Mouse (Mus musculus) brown adipose tissue, adult 24 weeks (tissue): ENCODE results near the gene Tcf15. TPM values are rescaled to one million over a fixed set of nuclear protein-coding genes. Genes with fewer than 3 reads are reported as not detected.

Experiments
- H3K27ac ChIP-seq: fragments of 200-500 bp; replicated peaks from 2 replicates; pipeline ENCODE4 v1.5.1; 2012; ENCODE audit warnings: low read depth, mild to moderate bottlenecking, low read length
- H3K4me1 ChIP-seq: fragments of 200-500 bp; 2 replicates; pipeline ENCODE4 v1.6.1; 2012; ENCODE audit warnings: low read length, mixed read lengths; ENCODE audit not compliant: control insufficient read depth, insufficient read depth, insufficient read length
- H3K4me3 ChIP-seq: fragments of 200-500 bp; 2 replicates; pipeline ENCODE4 v1.5.1; 2012; ENCODE audit warnings: low read depth, mild to moderate bottlenecking, low read length, moderate library complexity; ENCODE audit not compliant: insufficient read depth
- polyA plus RNA-seq: library from polyadenylated mRNA; stranded (reverse); fragments of >200 nt; gene quantifications from 2 replicates; pipeline ENCODE4 v1.2.4, GENCODE M21; 2012; ENCODE audit not compliant: missing spikeins, insufficient read depth, insufficient read length

The Tcf15 gene
- polyA plus RNA-seq, 1 experiment = 12.1 TPM

- Histone ChIP-seq H3K4me3 (peak overlapping the region; percentile 71), H3K4me1 (no peaks in the 10 kb centered on the region; the same call in 1 of the 2 replicates), H3K27ac (peak overlapping the region; percentile 89)
Measured at GRCm38 (mm10) chr2:152142571-152142970, 790 bp upstream of the Tcf15 start.

- peak overlapping the region; percentile 74 for H3K4me3 ChIP-seq
- H3K27ac ChIP-seq = peak overlapping the region; percentile 87
- no peaks in the 10 kb centered on the region; the same call in 1 of the 2 replicates for H3K4me1 ChIP-seq
Measured at GRCm38 (mm10) chr2:152144158-152144450, 743 bp downstream of the Tcf15 start.

- Histone ChIP-seq H3K27ac (peak overlapping the region; percentile 87), H3K4me1 (peaks cover 2% of the 10 kb centered on the region), H3K4me3 (peak overlapping the region; percentile 74)
Measured at GRCm38 (mm10) chr2:152144501-152144900, 1.1 kb downstream of the Tcf15 start.

- H3K27ac ChIP-seq = peak overlapping the region; percentile 87
- peak overlapping the region; percentile 74 for H3K4me3 ChIP-seq
- H3K4me1 ChIP-seq = peaks cover 5% of the 10 kb centered on the region
Measured at GRCm38 (mm10) chr2:152145711-152146110, 2.4 kb downstream of the Tcf15 start.

GRCm38 (mm10) chr2:152147079-152147478 lies 3.7 kb downstream of the Tcf15 start:
- H3K4me3 ChIP-seq = peak overlapping the region; percentile 74
- H3K4me1 ChIP-seq = peaks cover 9% of the 10 kb centered on the region
- peak overlapping the region; percentile 87 for H3K27ac ChIP-seq

GRCm38 (mm10) chr2:152148675-152149074 lies 5.3 kb downstream of the Tcf15 start:
- Histone ChIP-seq H3K4me1 (peaks cover 9% of the 10 kb centered on the region), H3K4me3 (peak overlapping the region; percentile 74), H3K27ac (peak overlapping the region; percentile 87)

GRCm38 (mm10) chr2:152149891-152150290 lies 6.5 kb downstream of the Tcf15 start:
- peaks cover 16% of the 10 kb centered on the region; the same call in 1 of the 2 replicates for H3K4me1 ChIP-seq
- H3K4me3 ChIP-seq = no peak overlapping the region
- H3K27ac ChIP-seq = peak overlapping the region; percentile 87

- Histone ChIP-seq H3K4me1 (peaks cover 20% of the 10 kb centered on the region), H3K4me3 (no peak overlapping the region), H3K27ac (peak overlapping the region; percentile 91)
Measured at GRCm38 (mm10) chr2:152150373-152150772, 7.0 kb downstream of the Tcf15 start.

GRCm38 (mm10) chr2:152153361-152153760 lies 10.0 kb downstream of the Tcf15 start:
- peaks cover 30% of the 10 kb centered on the region for H3K4me1 ChIP-seq
- no peak overlapping the region for H3K4me3 ChIP-seq
- 0 out of 2 replicates have a peak overlapping the region, but pooled peaks have one; percentile 12 for H3K27ac ChIP-seq

- H3K4me1 ChIP-seq = peaks cover 25% of the 10 kb centered on the region
- no peak overlapping the region for H3K4me3 ChIP-seq
- peak overlapping the region; percentile 88 for H3K27ac ChIP-seq
Measured at GRCm38 (mm10) chr2:152155414-152156208, 12.2 kb downstream of the Tcf15 start.

- peaks cover 23% of the 10 kb centered on the region for H3K4me1 ChIP-seq
- H3K4me3 ChIP-seq = no peak overlapping the region
- H3K27ac ChIP-seq = peak overlapping the region; percentile 88
Measured at GRCm38 (mm10) chr2:152156471-152156870, 13.1 kb downstream of the Tcf15 start.

GRCm38 (mm10) chr2:152159487-152159886 lies 16.1 kb downstream of the Tcf15 start:
- H3K27ac ChIP-seq = no peak overlapping the region
- H3K4me1 ChIP-seq = peaks cover 18% of the 10 kb centered on the region
- no peak overlapping the region for H3K4me3 ChIP-seq

- Histone ChIP-seq H3K4me1 (peaks cover 2% of the 10 kb centered on the region; the same call in 1 of the 2 replicates), H3K27ac (no peak overlapping the region), H3K4me3 (no peak overlapping the region)
Measured at GRCm38 (mm10) chr2:152166257-152166656, 22.9 kb downstream of the Tcf15 start.

- peaks cover 2% of the 10 kb centered on the region; the same call in 1 of the 2 replicates for H3K4me1 ChIP-seq
- H3K4me3 ChIP-seq = no peak overlapping the region
- peak overlapping the region; percentile 35; the same call in 1 of the 2 replicates for H3K27ac ChIP-seq
Measured at GRCm38 (mm10) chr2:152167851-152168290, 24.5 kb downstream of the Tcf15 start.

GRCm38 (mm10) chr2:152169377-152169776 lies 26.0 kb downstream of the Tcf15 start:
- no peak overlapping the region for H3K4me3 ChIP-seq
- peaks cover 2% of the 10 kb centered on the region; the same call in 1 of the 2 replicates for H3K4me1 ChIP-seq
- H3K27ac ChIP-seq = no peak overlapping the region

- Histone ChIP-seq H3K4me1 (peaks cover 5% of the 10 kb centered on the region; the same call in 1 of the 2 replicates), H3K27ac (peak overlapping the region; percentile 55), H3K4me3 (no peak overlapping the region)
Measured at GRCm38 (mm10) chr2:152174861-152175260, 31.5 kb downstream of the Tcf15 start.
